Mouse (Mus musculus) thymus, postnatal 14 days (tissue): ENCODE measurements around the gene Sec31a.

Source experiments
- DNase-seq: peaks from one replicate; pipeline ENCODE4 v3.0.0; 2021

The Sec31a gene

DNA sequence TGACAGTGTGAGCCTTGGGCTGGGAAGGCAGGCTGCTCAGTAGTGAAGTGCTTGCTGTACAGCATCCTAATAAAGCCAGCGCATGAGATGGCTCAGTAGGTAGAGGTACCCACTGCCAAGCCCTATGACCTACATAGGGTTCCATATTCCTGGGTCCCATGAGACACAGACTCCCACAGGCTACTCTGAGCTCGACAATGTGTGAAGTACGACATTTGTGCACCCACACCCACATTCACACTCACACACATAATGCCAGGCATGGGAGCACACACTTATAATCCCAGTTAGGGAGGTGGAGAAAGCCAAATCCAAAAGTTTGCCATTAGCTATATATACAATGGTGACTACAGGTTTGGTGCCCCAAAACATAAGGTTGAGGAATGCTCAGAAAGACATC is 19.3 kb downstream of the Sec31a start:
- DNase-seq: no peak

- DNase-seq: no peak
These were observed 22.4 kb downstream of the Sec31a start for GRCm38 (mm10) chr5:100393681-100394080.

DNA sequence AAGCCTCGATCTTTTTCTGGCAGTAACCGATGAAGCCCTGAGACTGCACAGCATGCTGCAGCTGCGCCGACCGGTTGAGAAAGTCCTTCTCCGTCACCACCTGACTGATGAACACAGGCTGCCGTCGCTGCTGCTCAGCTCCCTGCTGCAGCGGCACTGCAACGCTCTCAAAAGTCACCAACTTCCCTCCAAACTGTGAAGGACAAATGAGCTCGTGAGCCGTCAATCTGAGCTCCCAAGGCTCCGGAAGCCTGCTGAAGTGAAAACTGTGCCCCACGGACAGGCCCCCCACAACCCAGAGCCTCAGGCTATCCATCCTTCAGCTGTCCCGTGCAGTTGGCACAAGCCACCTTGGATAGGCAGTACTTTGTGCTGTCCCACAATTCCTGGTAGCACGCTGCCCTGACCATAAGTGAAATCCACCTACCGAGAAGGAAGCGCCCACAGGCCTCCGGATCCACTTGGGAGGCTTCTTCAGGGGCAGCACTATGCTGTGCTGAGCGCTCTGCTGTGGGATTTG is 23.5 kb downstream of the Sec31a start:
- no peak for DNase-seq

GRCm38 (mm10) chr5:100383782-100384510 is 32.1 kb downstream of the Sec31a start:
- no peak for DNase-seq

DNA sequence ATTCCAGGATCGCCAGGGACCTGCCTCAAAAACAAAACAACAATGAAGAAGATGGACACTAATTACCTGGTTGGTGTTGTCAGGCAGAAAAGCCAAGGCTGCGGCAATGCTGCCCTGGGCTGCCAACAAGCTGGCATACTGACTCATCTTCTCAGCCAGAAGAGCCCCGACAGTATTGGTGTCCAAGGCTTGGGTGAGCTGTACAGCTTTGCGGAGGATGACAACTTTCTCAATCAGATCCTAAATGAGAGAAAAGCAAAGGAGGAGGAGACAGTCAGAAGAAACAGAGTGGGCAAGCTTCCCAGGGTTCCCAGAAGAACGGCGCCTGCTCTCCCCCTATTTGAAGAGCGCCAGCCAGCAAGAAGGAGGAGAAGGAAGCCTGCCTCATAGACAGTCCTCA is 34.9 kb downstream of the Sec31a start:
- no peak for DNase-seq

DNA sequence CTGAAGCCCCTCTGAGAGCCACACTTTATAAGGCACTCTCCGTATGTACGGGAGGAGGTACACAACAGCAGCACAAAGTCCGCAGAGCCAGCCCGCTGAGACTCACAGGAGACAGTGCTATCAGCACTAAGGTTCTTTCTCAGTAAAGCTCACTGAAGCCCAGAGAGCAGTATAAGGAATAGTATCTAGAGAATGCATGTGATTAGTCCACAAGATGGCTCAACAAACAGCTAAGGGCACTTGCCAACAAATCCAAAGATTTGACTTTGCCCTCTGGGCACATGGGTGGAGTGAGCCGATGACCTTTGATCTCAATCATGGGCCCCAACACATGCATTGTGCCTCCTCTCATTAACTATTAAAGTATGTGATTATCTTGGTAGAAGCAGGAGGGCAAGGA is 35.8 kb downstream of the Sec31a start:
- DNase-seq: no peak

DNA sequence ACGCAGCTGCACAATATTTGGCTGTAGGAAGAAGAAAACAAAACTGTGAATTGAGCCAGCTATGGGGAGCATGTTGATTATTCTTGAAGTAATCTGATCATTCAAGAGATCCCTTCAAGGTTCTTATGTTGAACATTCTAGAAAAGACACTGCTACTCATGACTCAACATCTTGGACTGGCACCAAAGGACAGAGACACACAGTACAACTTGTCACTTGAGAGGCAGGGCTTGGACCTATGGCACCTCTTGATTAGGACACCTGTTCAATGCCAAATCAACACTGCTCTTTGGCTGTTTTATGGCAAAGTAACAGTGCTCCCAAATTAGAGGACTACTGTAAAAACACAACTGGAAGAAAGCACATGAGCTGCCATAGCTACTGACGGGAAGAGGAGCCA is 37.1 kb downstream of the Sec31a start:
- no peak for DNase-seq

DNA sequence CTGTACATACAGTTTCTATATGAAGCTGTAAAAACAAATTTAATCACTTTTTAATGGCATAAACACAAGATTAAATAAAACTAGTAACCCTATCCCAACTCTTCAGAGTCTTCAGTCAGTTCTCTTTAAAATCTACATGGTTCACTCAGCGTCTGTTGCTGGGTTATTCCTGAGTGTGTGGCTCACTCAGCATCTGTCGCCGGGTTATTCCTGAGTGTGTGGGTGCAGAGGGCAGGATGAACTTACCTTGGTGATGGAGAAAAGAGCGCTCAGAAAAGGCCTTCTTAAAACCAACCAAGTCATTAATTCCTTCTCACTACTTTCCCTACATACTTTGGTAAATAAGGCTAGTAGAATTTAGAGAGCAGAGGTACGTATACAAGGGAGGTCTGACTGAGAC is 37.8 kb downstream of the Sec31a start:
- DNase-seq: no peak

DNA sequence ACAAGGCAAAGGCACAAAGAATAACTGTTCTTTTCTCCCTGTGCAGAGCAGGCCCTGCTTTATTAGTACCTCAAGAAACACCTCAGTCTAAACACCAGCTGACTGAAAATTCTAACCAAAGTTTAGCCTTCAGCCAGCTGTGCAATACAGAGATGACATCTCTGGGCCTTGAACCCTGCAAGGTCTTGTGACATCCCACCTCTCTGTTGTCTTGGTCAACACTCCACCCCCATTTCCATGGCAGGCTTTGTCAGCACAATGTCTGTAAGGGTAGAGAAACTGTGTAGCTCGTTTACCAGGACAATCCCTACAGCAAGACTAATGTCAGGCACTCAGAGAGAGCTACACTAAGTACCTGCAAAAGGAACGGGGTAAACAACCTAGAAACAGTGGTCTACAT is 38.7 kb downstream of the Sec31a start:
- no peak for DNase-seq

GRCm38 (mm10) chr5:100374703-100375102 is 41.3 kb downstream of the Sec31a start:
- no peak for DNase-seq

DNA sequence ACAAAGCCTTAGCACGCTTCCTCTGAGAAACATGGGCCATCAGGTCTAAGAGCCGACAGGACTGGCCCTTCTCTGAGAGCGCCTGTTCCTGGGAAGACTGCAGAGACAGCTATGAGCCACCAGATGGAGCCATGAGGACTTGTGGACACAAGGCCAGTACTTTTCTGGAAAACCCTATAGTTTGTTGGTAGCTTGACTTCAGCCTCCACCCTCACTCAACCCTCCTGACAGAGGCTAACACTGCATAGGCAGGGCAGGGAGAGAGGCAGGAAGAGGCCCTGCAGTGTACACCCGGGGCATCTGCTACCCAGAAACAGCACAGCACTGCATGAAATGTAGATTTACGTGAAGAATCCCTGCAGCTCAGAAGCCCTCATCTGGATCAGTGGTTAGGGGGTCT is 42.1 kb downstream of the Sec31a start:
- DNase-seq: peak; percentile 54

- DNase-seq: no peak
These were observed 45.1 kb downstream of the Sec31a start for GRCm38 (mm10) chr5:100370919-100371318.

DNA sequence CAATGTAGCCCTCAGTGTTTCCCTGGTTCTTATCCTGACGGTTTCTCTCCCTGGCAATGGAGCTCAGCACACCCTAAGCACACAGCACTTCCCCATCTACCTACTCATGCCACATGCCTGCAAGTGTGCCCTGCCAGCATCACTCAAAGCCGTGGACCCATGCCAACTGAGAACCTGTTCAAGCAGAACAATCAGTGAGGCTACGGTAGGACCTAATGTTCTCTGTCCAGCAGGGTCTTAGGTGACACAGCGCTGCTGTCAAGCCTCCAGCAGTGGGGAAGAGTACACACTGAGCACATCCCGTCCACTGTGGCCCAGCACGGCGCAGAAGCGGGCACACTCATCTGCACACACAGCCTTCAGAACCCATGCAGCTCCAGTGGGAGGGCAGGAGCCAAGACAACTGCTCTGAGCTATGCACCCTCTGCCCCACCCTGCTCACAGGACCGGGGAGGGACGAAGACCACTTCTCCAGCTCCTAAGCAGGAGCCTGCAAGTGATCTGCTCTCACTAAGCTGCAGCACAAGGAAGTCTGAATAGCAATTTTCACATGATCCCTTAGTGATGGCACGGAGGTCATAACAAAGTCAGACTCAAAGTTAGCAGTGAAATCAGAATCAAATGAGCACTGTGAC is 46.1 kb downstream of the Sec31a start:
- no peak for DNase-seq

DNA sequence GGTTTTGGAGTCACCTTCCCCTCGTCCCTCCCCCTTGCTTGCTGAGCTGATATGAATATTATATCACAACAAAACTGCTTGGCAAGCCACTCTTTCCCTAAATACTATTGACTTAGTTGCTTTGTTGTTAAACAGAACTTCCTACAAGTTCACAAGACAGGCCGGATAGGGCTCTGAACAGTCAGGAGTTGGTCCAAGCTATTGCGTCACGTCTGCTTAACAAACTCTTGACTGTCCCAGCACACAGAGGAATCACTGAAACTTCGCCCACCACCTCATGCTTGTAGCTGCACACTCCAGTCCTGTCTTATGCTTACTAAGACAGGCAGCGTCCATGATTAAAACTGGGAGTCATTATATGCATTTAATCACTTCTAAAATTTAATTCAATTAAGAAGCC is 46.9 kb downstream of the Sec31a start:
- DNase-seq: no peak

GRCm38 (mm10) chr5:100368527-100368926 is 47.5 kb downstream of the Sec31a start:
- no peak for DNase-seq

DNA sequence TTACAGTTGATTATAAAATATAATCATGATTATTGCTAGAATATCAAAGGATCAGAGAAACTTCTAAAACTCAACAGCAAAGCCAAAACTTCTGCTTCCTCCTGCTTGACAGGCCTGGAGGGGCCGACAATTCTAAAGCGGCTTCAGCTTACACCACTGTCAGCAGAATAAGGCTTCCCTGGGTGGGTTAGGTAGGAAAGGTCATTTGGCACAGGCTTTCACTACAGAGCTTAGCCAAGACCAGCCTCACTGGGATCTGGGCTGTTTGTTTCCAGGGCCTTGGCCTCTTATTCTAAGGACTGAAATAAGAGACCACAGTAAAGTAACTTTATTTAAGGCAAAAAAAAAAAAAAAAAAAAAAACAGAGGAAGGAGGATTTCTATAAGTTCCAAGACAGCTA is 49.0 kb downstream of the Sec31a start:
- no peak for DNase-seq

DNA sequence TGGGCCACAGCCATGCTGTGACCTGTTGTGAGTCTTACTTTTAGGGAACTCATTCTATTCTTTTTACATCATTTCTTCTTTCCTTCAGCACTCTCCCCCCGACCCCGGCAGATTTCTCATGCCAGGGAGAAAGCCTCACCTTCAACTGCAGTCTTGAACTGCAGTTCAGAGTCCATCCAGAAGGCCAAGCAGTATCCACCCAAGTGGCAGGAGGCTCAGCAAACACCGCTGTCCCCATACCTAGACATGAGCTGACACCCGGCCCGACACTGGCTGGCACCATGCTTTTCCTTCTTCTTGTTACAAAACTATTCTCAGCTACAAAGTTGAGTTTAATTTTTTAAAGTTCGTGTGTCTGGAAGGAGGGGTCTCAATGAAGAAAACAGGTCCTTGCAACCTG is 55.7 kb downstream of the Sec31a start:
- DNase-seq: no peak

DNA sequence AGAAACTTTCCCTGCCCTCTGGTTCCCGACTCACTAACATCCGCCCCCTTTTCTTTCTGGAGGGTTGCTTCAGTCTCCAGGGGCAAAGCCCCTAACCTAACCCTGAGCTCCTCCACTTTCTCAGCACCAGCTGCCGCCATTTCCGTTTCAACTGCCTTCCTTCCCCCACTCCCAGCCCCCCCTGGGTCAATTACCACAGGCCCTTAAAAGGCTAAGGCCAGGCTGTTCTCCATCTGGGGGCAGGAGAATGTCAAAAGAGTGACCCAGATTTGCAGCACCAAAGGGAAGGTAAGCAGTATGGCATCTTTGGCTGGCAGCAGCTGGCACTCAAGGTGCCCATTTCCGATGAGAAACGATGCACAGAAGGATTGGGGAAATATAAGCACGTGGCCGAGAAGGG is 57.7 kb downstream of the Sec31a start:
- DNase-seq: peak; percentile 59

DNA sequence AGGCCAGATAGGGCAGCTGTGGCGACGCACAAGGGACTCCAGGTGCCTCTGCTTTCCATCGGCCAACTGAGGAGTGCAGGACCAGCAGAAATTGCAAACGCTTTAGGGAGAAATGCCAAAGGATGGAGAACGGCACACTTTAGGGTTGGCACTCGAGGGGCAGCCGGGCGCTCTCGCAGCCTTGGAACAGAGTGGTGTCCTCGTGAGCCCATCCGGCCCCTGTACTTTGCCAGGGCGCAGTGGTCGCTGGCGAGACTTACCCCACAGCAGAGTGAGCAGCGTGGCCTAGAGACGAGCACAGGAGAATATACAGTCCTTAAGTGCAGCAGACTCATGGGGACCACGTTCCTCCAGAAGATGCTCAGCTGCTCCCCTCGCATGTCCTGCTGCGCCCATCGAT is 61.4 kb downstream of the Sec31a start:
- DNase-seq: no peak

DNA sequence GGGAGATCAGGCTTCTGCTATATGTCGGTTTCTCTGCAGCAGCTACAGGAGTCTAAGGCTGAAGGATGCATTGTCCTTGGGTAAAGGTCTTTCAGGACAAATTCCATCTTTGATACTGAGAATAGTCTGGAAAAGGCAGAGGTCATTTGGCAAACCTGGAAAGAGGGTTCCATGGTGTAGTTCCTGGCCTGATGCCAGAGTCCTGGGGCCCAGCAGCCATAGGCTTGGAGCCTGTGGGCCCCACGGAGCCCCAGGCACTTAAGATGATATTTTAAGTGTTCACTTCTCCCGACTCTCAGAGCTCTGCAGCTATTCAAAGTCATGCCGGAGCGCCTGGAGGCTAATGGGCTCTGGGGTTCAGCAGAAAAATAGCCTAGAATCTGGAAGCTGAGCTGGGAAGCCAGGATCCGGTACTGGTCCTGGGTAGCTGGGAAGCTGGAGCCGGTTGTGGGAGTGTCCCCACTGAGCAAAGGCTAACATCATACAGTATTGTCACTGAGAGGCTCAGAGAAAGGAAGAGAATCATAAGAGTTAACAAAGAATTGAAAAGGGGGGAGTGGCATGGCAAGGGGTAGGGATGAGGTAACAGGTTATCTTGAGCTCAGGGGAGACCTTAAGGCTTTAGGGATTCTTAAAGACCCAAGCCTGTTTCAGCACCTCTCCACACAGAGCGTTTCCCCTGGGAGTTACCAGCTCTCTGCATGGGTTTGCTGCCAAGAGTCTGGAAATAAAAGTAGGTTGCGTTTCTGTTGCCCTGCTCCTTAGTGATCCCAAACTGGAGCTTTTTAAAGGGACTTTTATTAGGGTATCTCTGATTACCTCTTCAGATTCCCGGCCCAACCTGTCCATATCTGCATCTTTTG is 62.8 kb downstream of the Sec31a start:
- no peak for DNase-seq

DNA sequence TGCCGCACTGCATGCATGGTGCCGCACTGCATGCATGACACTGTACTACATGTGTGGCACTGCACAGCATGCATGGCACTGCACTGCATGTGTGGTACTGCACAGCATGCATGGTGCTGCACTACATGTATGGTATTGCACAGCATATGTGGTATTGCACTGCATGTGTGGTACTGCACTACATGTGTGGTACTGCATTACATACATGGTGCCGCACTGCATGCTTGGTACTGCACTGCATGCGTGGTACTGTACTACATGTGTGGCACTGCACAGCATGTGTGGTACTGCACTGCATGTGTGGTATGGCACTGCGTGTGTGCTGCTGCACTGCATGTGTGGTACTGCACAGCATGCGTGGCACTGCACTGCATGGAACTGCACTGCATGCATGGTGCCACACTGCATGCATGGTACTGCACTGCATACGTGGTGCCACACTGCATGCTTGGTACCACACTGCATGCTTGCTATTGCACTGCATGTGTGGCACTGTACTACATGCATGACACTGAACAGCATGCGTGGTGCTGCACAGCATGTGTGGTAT is 65.1 kb downstream of the Sec31a start:
- DNase-seq: no peak

DNA sequence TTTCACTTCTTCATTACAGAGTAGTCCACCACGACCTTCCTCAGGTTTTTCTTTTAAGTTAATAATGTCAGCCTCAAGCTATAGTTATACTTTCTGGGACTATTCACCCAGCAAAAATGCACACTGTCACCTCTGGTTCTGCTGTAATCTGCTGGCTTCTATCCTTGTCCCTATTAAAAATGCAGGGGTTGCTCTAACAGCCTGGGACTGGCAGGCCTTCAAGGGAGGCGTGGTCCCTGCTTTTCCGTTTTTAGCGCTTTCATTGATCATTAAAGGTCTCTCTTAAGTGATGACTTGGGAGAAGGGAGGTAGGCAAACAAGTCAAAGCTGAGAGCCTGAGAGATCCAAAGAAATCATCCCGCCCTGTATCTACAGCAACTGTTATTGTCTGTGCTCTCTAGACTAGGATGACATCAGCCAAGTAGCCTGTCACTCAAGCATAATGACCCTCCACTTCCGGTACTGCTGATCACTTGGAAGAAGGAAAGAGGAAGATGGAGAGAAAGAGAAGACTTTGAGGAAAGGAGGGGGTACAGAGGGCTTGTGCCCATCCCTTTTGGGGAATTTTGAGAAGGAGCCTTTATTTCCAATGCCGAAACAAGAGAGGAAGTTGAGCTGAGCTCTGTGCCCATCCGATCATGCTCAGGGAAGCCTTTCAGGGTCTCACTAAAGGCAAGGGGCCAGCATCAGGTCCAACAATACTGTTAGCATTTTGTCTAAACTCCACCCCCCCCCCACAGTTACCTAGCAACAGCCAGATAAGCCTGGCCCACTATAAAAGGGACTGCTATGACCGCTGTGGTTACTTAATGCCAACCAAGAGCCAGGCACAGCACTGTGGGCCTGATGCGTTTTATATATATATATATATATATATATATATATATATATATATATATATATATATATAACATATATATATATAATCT is 66.5 kb downstream of the Sec31a start:
- DNase-seq: no peak
